Mouse (Mus musculus): ENCODE data around the gene Ildr2.

DNA sequence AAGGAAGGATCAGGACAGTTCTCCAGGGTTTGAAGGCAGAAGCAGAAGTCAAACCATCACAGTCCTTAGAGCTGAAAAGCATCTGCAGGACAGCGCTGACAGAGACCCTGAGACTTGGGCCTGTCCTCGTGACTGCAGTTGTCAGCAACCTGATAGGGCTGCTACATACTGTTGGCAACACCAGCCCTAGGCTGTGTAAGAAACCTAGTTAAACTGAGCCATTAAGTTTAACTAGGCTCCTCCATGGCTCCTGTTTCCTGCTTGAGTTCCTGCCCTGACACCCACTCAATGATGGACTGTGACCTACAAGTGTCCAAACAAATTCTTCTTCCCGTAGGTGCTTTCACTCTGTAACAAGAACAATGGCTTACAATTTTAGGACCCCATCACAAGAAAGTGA, 48.8 kb upstream of the Ildr2 start:
- TF ChIP-seq GATA1 (IDR thresholded peaks at IDR 0.05; ENCODE audit: low read length) (no peak), TAL1 (IDR thresholded peaks at IDR 0.05; ENCODE audit: low read length) (no peak)
